Mouse (Mus musculus) G1E-ER4 (cell line): ENCODE data around the gene Copa. TPM values are rescaled to one million over a fixed set of nuclear protein-coding genes. Genes with fewer than 3 reads are reported as not detected.

Source experiments
- GATA1 ChIP-seq: IDR thresholded peaks from one replicate; pipeline ENCODE4 v1.8.0; 2012; ENCODE audit warnings: low read length, inconsistent platforms
- polyA plus RNA-seq: library from polyadenylated mRNA; stranded (reverse); fragments of >175 nt; gene quantifications from 2 replicates; pipeline ENCODE4 v1.2.3, GENCODE M21; 2012

Gene Copa
- polyA plus RNA-seq, 1 experiment, result 43.9 TPM

DNA sequence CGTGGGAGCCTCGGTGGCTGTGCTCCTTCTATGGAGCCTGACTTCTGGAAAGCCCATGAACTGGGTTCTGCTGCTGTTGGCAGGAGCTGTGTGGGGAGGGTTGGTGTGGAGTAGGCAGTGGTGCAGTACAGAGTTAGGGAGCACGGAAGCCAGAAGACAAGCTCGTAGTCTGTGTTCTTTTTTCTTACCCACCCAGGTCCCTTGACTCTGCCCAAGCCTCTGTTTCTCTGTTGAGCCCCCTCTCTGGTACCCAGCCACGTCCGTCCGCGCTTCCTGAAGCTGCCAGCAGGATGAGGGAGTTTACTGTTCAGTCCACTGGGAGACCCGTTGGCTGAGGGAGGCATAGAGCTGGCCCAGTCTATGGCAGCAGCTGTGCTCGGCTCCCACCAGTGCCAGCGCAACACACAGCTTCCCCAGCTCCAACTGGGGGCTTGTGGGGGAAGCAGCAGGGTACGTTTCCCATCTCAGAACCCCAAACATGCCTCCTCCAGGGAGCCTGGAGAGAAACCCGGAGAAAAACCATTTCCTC is 17.7 kb upstream of the Copa start:
- TF ChIP-seq GATA1, result no peak

DNA sequence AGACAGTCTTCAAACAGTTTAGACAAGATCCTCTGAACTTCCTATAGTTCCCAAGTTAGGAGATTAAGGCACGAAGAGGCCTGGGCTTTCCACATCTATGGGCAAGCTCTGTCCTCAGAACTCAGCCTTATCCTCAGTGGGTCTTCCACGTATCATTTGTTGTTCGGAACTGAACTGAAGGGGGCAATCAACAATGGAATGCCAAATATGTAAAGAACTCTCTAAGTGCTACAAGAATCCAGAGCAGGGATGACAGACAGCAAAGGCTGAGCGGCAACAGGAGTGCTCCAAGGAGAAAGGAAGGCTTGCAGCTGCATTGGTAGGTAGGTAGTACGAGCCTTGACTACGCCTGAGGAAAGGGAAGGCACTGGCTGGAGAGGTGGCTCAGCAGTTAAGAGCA is 12.1 kb upstream of the Copa start:
- TF ChIP-seq GATA1, result no peak

DNA sequence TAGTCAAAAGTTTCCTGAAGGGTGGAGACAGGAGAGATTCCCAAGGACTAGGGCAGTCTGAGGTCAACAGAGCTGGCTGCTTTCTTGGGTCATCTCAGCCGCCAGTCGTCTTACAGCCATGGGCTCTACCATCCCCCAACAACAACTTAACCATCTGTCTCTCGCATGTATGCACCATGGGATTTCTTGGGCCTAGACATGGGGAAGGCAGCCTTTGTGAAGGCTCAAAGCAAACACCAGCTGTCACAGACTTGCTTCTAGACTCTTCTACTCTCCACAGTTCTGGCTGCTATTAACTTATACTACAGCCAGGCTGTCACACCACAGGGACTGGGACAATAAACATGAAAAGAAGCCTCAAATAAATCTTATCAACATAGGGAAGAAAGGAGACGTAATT is 10.8 kb upstream of the Copa start:
- no peak for TF ChIP-seq GATA1

DNA sequence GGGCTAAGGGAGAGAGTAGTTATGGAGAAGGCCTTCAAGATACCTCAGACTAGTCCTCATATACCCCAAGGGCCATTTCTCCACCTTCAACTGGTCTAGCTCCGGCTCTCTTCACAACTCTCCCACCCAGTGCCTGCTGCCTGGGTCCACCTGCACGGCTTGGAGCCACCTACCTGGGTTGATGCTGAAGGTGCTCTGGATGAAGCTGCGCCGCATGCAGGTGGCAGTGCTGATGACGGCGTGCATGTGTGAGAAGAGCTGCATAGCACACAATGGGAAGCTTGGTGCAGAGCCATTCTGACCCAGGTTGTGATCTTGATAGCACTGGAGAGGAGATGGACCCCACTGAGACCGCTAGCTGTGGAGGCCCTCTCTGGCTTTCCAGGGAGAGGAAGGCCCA is 9.7 kb upstream of the Copa start:
- no peak for TF ChIP-seq GATA1

DNA sequence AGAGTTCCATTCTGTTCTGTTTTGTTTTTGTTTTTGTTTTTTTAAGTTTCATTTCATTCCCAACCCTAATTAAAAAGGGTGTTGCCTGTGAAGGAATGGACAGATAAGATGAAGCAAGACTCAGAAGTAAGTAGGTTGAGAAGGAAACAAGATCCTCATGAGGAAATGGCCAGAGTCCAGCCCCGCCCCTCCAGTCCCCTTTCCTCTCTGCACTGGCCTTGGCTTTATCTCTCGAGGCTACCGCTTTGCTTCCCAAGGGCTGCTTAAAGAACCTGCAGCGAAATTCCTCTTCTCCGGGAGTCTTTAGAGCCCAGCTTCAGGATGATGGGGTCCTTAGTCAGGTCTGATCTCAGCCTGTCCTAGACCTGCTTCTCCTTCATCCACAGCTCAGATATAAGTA is 4.3 kb upstream of the Copa start:
- TF ChIP-seq GATA1, result no peak

DNA sequence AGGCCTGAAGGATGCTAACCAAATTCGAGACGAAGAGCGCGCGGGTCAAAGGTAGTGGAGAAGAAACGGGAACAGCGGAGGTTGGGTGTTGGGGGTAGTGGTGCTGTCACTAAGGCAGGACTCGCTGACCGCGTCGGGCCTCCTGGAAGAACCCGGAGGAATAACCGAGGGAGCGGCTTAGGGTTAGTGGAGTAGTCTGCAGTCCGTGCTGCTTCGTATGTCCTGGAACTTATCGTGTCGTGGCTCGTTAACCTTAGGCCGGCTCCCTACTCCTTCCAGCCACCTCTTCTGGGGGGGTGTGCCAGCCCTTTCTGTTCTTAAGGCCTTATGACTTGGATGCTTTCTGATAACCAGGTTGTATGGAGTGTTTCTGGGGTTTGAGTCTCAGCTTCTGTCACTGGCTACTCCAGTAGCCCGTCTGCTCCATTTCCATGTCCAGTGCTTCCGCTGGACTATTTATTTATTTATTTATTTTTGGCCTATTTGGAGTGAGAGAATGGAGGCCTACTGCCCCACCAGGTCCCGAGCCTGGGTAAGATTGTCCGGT is 643 bp downstream of the Copa start:
- TF ChIP-seq GATA1, result no peak

DNA sequence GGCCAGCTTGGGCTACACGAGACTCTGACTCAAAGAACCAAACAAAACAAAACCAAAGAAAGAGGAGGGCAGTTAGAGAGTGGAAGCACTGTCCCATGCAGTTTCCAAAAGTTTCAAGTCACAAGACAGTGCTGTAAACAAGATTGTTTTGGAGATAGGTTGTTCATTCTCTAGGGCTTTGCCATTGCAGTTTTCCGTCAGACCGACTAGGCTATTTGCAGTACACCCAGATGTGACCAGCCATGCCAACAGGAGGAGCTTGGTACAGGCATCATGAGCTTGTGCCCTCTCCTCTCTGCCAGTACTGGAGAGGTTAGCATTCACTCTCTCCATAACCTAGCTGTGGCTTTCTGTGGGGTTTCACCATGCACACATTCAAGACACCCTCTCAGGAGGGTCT is 11.2 kb downstream of the Copa start:
- no peak for TF ChIP-seq GATA1

DNA sequence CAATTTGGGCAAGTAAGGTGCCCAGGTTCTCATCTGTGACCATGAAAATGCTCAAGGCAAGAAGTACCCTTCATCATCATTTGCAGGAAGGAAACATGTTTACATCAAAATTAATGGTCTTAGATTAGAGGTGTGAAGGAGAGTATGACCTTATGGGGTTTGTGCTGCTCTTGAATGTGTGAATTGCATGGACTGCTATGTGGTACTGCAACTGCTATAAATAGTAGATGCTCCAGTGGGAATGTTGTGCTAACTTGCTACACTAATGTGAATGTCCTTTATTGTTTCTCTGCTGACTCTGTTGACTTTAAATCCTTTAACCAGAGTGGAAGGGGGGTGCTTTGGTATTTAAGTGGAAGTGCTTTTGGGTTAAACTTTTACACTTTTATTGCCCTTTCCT is 12.0 kb downstream of the Copa start:
- no peak for TF ChIP-seq GATA1

DNA sequence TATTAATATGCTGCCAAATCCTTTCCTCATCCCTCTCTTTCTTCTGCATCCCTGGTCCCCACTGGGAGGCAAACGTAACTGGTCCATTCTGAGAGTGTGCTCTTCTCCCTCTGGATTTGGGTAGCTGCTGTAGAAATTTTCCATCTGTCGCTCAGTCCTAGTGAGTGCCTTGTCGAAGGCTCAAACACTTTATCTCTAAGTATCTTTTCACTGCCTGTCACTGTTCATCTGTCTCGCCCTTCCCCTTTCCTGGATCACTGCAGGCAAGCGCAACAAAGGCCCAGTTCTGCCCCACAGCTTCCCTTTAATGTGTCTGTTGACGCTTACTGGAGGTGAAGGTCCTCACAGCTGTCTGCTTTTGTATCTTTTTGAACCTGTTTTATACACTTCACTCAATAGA is 12.9 kb downstream of the Copa start:
- TF ChIP-seq GATA1, result no peak

DNA sequence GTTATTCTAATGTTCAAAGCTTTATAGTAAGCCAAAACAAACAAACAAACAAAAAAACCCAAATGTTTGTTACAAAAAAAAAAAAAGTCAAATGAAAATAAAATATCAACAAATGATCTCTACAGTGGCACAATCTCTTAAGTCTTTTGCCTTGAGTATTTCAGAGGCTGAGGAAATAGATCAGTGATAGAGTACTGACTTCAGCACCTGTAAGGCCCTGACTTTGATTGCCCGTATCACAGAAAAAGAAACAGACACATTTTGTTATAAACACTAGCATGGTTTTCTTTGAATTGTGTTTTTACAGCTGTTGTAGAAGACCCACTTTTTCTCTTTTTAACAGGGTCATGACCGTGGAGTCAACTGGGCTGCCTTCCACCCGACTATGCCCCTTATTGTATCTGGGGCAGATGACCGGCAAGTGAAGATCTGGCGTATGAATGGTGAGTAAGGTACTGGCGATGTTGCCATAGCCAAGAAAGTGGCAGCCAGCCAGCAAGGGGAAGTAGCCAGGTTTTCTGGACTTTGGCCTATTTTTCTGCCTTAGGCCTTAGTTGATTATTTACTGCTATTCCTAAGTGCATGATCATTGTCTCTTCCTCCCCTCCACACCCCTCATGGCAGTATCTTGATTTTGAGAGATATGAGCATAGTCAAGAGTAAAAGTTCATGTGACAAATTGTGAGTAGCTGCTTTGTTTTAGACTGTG is 17.1 kb downstream of the Copa start:
- no peak for TF ChIP-seq GATA1

DNA sequence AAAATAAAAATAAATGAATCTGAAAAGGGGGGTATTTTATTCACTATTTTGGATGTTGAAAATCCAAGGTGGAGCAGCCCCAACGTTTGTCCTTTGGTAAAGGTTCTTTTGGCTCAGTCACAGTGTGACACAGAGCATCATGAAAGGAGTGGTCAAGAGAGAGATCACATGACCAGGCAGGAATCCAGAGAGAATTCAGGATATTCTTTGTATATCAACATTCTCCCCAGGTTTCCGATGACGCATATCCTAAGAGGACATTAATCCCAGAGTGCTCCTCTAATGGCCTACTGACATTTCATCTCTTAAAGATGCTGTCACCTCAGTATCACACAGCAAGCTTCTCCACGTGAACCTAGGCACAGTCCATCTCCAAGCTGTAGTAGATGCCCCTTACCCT is 21.3 kb downstream of the Copa start:
- no peak for TF ChIP-seq GATA1

DNA sequence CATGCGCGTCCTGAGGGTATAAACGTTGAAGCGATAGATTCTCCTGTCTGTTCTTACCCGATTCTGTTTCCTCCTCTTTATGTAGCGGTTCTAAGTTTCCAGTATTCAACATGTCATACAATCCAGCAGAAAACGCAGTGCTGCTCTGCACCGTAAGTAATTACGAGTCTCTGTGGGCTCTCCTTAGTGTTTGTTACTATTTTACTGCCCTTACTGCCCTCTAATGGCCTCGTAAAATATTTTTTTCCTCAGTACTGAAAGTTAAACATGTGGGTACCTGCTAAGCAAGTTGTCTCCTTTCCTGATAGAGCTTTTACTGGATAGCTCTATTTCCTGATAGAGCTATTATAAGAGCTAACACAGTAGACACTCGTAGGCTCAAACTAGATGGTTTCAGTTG is 22.8 kb downstream of the Copa start:
- TF ChIP-seq GATA1, result no peak

DNA sequence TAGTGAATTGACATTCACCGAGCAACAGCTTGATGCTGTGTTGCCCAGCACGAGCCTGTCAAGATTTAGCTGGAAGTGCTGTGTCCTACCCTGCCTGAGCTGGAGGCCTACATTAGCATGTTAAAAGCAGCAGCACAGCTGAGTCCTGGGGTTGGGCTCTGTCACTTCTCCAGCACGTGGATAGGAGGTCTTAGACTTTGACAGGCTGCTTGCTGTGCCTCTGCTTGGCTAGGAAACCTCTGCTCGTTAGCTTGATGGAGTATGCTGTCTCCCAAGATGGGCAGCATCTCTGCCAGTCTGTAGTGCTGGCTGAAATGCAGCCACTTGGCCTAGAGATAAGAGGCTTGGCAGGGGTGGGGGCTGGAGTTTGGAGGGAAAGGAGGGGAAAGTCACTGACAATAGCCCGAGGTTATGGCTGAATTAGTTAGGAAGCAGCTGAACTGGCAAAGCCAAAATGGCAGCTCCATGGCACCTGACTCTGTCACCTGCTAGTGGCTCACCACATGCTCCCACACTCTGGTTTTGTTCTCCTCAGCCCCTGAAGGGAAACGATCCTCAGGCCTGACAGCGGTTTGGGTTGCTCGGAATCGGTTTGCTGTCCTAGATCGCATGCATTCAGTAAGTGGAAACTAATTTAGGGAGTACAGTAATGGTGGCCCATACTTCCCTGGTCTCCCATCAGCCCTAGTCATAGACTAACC is 25.6 kb downstream of the Copa start:
- TF ChIP-seq GATA1, result no peak

DNA sequence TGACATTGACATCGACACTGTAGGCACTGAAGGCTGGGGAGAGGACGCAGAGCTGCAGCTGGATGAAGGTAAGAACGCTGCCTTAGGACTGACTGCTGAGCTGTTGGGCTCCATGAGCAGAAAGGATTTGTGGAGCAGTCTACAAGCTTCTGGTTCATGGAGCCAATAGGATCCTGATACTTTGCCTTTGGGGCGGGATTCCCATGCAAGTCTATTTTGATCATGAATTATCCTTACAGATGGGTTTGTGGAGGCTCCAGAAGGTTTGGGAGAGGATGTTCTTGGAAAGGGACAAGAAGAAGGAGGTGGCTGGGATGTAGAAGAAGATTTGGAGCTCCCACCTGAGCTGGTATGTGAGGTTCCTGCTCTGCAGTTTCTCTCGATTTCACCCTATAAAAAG is 34.6 kb downstream of the Copa start:
- TF ChIP-seq GATA1, result no peak

DNA sequence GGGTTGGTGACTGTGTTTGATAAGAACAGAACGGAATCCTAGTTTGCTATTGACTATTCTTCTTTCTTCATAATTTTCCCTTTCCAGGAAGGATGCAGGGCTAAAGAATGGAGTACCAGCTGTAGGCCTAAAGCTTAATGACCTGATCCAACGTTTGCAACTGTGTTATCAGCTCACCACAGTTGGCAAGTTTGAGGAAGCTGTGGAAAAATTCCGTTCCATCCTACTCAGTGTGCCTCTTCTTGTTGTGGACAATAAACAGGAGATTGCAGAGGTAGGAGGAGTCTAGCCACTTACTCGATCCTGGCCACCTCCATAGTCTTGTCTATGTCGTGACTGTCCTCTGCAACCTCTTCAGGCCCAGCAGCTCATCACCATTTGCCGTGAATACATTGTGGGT is 36.8 kb downstream of the Copa start:
- no peak for TF ChIP-seq GATA1

DNA sequence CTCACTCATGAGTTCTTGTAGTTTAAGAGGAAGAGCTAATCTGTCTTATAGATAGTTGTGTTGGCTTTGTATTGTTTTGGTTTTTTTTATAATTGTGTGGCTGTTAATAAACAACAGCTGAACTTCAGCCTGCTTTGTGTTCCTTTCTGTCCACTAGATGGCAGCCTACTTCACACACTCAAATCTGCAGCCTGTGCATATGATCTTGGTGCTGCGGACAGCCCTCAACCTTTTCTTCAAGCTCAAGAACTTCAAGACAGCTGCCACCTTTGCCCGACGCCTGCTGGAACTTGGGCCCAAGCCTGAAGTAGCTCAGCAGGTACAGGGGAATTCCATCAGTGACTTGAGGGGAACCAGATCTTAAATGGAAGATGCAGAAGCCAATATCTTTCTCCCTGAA is 37.4 kb downstream of the Copa start:
- no peak for TF ChIP-seq GATA1

DNA sequence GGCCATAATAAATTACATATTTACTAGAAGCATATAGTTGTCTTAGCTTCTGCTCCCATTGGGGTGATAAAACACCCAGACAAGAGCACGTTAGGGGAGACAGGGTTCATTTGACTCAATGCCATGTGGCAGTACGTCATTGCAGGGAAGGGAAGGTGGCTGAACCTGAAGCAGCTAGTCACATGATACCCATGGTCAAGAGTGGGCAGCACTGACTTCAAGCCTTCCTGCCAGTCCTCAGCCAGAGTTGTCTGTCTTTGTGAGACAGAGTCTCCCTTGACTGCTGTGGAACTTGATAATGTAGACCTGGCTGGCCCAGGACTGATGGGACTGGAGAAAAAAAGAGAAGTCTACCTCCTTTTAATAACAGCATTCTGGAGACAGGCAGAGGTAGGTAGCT is 40.3 kb downstream of the Copa start:
- no peak for TF ChIP-seq GATA1
